Mouse (Mus musculus): ENCODE results near the gene Tmem29. TPM values are rescaled to one million over a fixed set of nuclear protein-coding genes. Genes with fewer than 3 reads are reported as not detected.
A peak's percentile ranks its signal among the peaks of the same experiment; 100 is the strongest.
"Not testable (repeated sequence)": the region's sequence is repeated elsewhere in the genome, so short reads cannot be mapped to it uniquely, and the experiment has no call there.

Gene Tmem29
- 29.3 and 36.2 TPM in 2 replicates for polyA plus RNA-seq (2012; rRNA removed)
- 35.4 and 47.6 TPM in 2 replicates for polyA plus RNA-seq (2014; fragmentation: Nextera tagmentation; extraction: Ambion mirVana)

DNA sequence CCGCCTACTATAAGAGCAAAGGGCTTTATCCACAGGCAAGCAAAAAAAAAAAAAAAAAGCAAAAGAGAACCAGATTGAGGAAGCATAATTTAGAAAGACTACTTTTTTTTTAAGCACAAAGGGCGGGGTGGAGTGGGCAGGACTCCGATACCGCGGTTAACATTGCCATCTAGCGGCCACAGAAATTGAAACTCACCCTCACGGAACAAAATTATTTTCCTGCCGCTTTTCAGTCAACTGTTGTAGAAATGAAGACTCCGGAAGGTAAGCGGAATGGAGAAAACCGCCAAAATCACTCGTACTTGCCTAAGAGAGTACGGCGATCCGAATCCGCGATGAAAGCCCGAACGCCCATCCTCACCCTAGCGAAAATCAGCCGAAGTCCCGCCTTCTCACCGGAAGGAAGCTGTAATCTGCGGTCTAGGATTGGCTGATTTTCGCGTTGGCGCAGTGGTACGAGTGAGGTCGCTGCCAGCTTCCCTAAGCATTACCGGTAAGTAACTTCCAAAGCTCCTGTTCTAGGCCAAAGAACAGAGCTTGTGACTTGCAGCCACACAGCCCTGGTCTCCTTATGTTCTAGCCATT, at the start of gene Tmem29:
TSS of gene Tmem29 (minus strand) at position 389 of the 585 bp plus-strand sequence.
- WGBS = 2% methylated on average over 30 of the region's 30 CpGs

DNA sequence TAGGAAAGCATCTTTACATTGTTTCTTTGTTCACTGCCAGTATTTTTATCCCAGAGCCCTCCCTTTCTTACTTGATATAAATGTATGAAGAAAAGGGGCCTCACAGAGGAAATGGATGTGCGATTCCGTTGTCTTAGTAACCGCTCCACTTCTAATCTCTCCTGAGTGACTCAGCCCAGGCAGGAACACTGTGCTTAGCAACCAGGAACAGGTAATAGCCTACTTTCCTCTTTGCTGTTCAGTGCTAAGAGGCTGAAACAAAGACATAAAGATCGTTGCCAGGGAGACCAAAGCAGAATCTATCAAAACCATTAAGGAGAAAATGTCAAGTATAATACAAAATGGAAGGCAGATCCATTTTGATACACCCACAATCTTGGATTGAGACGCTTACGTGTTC, 49.7 kb upstream of the Tmem29 start:
- Histone ChIP-seq H3K36me3 (ENCODE audit: control insufficient read depth, insufficient read depth, low read length) (no peaks in the 10 kb centered on the region), H3K4me3 (replicated peaks; ENCODE audit: low read length) (no peak overlapping the region), H3K27me3 (ENCODE audit: control insufficient read depth, insufficient read depth, low read length) (no peaks in the 10 kb centered on the region), H3K9me3 (ENCODE audit: control insufficient read depth, low read length) (no peaks in the 10 kb centered on the region), H3K4me1 (ENCODE audit: control insufficient read depth, insufficient read depth, low read length) (no peaks in the 10 kb centered on the region), H3K27ac (replicated peaks; ENCODE audit: low read depth, low read length) (no peak overlapping the region), H3K4me2 (replicated peaks; ENCODE audit: low read depth, low read length, severe bottlenecking) (no peak overlapping the region), H3K9ac (ENCODE audit: low read depth, low read length, severe bottlenecking) (no peak overlapping the region)
- no peak for ATAC-seq (ENCODE audit: low FRiP score, low read depth)
- TF ChIP-seq POLR2A (IDR thresholded peaks at IDR 0.05; ENCODE audit: borderline replicate concordance, extremely low read depth, insufficient read depth, insufficient read length) = no peak
- DNase-seq (ENCODE audit: low spot score) = no peak
- WGBS = 93% methylated on average over 6 of the region's 6 CpGs

More for the DNA sequence above, at the start of gene Tmem29:
- Histone ChIP-seq H3K9ac (ENCODE audit: low read depth, low read length, severe bottlenecking) (peak within 1 kb of the TSS; percentile 48), H3K4me2 (replicated peaks; ENCODE audit: low read depth, low read length, severe bottlenecking) (peak within 1 kb of the TSS; percentile 44), H3K27ac (replicated peaks; ENCODE audit: low read depth, low read length) (peak within 1 kb of the TSS; percentile 52), H3K36me3 (ENCODE audit: control insufficient read depth, insufficient read depth, low read length) (no peaks in the 10 kb centered on the region), H3K27me3 (ENCODE audit: control insufficient read depth, insufficient read depth, low read length) (no peaks in the 10 kb centered on the region), H3K9me3 (ENCODE audit: control insufficient read depth, low read length) (no peaks in the 10 kb centered on the region), H3K4me1 (ENCODE audit: control insufficient read depth, insufficient read depth, low read length) (no peaks in the 10 kb centered on the region), H3K4me3 (replicated peaks; ENCODE audit: low read length) (peak within 1 kb of the TSS; percentile 37)
- TF ChIP-seq POLR2A (IDR thresholded peaks at IDR 0.05; ENCODE audit: borderline replicate concordance, extremely low read depth, insufficient read depth, insufficient read length) = no peak
- DNase-seq (ENCODE audit: low spot score) (peak; percentile 93), ATAC-seq (ENCODE audit: low FRiP score, low read depth) (peak; percentile 96)

DNA sequence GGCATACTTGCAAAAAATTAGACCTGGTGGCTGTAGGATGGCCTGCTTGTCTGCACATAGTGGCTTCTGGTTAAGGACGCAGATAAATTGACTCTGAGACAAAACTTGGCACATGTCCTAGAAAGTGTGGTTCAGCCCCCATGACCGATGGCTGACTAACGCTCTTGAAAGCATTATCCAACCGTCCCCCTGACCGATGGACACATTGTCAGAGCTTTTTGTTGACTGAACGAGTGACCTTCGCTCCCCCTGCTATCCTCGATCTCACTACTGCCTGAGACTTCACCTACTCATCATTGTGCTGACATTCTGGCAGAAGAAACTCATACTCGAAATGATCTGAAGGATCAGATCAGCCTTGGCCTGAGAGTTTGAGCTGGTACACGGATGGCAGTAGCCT, 28.9 kb upstream of the Tmem29 start:
- no CpG with 5 or more reads among the region's 10 CpGs for WGBS
- not testable (repeated sequence) for H3K4me1 ChIP-seq (ENCODE audit: control insufficient read depth, insufficient read depth, low read length); H3K9ac ChIP-seq (ENCODE audit: low read depth, low read length, severe bottlenecking); H3K27ac ChIP-seq (replicated peaks; ENCODE audit: low read depth, low read length); H3K36me3 ChIP-seq (ENCODE audit: control insufficient read depth, insufficient read depth, low read length); ATAC-seq (ENCODE audit: low FRiP score, low read depth); H3K27me3 ChIP-seq (ENCODE audit: control insufficient read depth, insufficient read depth, low read length); H3K9me3 ChIP-seq (ENCODE audit: control insufficient read depth, low read length); H3K4me2 ChIP-seq (replicated peaks; ENCODE audit: low read depth, low read length, severe bottlenecking); DNase-seq (ENCODE audit: low spot score); H3K4me3 ChIP-seq (replicated peaks; ENCODE audit: low read length)

DNA sequence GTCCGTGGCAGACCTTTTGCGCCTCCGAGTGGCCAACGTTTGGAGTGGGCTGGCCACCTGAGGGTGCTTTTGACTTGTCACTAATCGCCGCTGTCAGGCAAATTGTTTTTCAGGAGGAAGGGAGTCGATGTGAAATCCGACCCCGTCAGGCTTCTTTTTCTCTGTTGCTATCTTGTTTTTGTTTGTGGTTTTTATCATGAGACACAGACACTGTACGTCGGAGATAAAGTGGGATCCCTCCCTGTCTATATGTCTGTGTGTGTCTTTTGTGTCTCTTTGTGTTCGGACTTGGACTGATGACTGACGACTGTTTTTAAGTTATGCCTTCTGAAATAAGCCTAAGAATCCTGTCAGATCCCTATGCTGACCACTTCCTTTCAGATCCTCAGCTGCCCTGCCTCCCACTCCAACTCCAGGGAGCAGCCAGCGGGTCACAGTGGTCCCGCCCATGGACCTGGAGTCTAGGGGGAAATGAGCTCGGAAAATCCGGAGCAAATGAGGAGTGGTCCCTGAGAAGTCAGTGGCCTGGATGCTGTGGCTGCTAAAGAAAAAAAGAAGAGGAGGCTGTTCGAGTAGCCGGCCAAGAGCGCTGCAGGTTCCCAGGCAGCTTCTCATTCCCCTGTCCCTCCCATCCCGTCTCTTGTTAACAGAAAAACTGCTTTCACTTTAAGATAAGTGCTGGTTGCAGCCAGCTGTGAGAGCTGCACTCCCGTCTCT, 27.5 kb upstream of the Tmem29 start:
- not testable (repeated sequence) for H3K9ac ChIP-seq (ENCODE audit: low read depth, low read length, severe bottlenecking); H3K27me3 ChIP-seq (ENCODE audit: control insufficient read depth, insufficient read depth, low read length); H3K27ac ChIP-seq (replicated peaks; ENCODE audit: low read depth, low read length); H3K36me3 ChIP-seq (ENCODE audit: control insufficient read depth, insufficient read depth, low read length); H3K9me3 ChIP-seq (ENCODE audit: control insufficient read depth, low read length); DNase-seq (ENCODE audit: low spot score); H3K4me3 ChIP-seq (replicated peaks; ENCODE audit: low read length); H3K4me2 ChIP-seq (replicated peaks; ENCODE audit: low read depth, low read length, severe bottlenecking); ATAC-seq (ENCODE audit: low FRiP score, low read depth); H3K4me1 ChIP-seq (ENCODE audit: control insufficient read depth, insufficient read depth, low read length)
- WGBS = 55% methylated on average over 5 of the region's 22 CpGs

DNA sequence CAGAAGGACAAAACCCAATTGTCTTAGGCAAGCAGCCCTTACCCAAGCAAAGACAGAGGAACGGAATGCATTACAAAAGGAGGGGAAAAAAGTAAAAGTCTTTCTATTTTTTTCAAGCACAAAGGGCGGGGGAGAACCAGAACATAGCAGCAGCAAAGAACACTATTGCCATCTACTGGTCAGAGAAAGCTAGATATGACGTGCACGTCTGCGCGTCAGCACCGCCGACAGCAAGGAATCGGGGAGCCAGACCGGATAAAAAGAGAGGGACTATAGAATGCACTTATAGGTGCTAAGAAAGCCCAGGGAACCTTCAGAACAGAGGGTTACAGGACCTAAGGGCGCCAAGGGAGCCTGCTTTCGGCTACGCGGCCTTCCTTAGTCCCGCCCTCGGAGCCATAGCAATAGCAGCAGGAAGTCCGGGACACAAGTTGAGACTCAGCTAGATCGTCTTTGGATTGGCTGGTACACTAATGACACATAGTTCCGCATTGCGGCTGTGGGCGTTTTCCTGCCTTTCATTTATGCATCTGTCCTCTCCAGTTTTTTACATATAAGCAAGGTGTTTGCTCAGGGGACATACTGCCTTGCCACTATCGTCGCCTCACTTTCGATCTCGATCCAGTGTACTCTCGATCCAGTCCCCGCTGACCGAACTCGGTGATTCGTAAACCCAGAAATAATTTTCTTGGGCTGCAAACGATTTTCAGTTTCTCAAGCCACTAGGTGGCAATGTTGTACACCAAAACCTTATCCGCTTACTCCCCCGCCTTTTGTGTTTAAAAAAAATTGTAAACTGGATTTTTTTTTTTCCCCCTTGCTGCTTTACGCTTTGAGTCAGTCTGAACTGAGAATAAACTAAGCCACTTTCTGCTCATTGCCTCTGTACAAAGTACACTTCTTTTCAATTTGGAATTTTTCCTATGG, 19.2 kb upstream of the Tmem29 start:
- Histone ChIP-seq H3K9ac (ENCODE audit: low read depth, low read length, severe bottlenecking) (peak overlapping the region; percentile 52), H3K4me1 (ENCODE audit: control insufficient read depth, insufficient read depth, low read length) (no peaks in the 10 kb centered on the region), H3K27ac (replicated peaks; ENCODE audit: low read depth, low read length) (peak overlapping the region; percentile 87), H3K4me3 (replicated peaks; ENCODE audit: low read length) (peak overlapping the region; percentile 35), H3K36me3 (ENCODE audit: control insufficient read depth, insufficient read depth, low read length) (no peaks in the 10 kb centered on the region), H3K9me3 (ENCODE audit: control insufficient read depth, low read length) (no peaks in the 10 kb centered on the region), H3K27me3 (ENCODE audit: control insufficient read depth, insufficient read depth, low read length) (no peaks in the 10 kb centered on the region), H3K4me2 (replicated peaks; ENCODE audit: low read depth, low read length, severe bottlenecking) (peak overlapping the region; percentile 23; the same call in 1 of the 2 replicates)
- WGBS = under 1% methylated on average over 34 of the region's 34 CpGs
- no peak for TF ChIP-seq POLR2A (IDR thresholded peaks at IDR 0.05; ENCODE audit: borderline replicate concordance, extremely low read depth, insufficient read depth, insufficient read length)
- ATAC-seq (ENCODE audit: low FRiP score, low read depth) = peak; percentile 96
- DNase-seq (ENCODE audit: low spot score) = peak; percentile 93

All from limb, embryonic 14.5 days (tissue).